Mouse (Mus musculus): ENCODE results near the gene Ptges2. TPM values are rescaled to one million over a fixed set of nuclear protein-coding genes. Genes with fewer than 3 reads are reported as not detected.

Ptges2 gene
- total and polyA plus RNA-seq, 3 experiments, result 6.8 to 13.8 (median 11.5) TPM

- TF ChIP-seq CTCF (IDR thresholded peaks at IDR 0.05; ENCODE audit: low read depth, low read length) (no peak), GATA2 (IDR thresholded peaks at IDR 0.05; ENCODE audit: borderline replicate concordance, low read depth, low read length) (no peak), TAL1 (conservative IDR thresholded peaks at IDR 0.05; ENCODE audit: low read depth, low read length) (no peak), GATA1 (IDR thresholded peaks at IDR 0.05; ENCODE audit: borderline replicate concordance, low read length) (no peak), POLR2AphosphoS5 (IDR thresholded peaks at IDR 0.05; ENCODE audit: insufficient replicate concordance, low read depth, low read length) (no peak)
- no peak for DNase-seq (ENCODE audit: low spot score)
- Histone ChIP-seq H3K27me3 (ENCODE audit: insufficient read depth, low read length) (no peaks in the 10 kb centered on the region), H3K9me3 (replicated peaks) (no peaks in the 10 kb centered on the region), H3K4me3 (ENCODE audit: low read depth, low read length) (no peak overlapping the region), H3K36me3 (replicated peaks) (peaks cover 30% of the 10 kb centered on the region), H3K4me1 (ENCODE audit: insufficient read depth, low read depth, low read length) (peaks cover 31% of the 10 kb centered on the region)
- ATAC-seq (ENCODE audit: extremely low read depth, insufficient number of reproducible peaks, low FRiP score, poor library complexity, severe bottlenecking), result no peak
Observed at GRCm38 (mm10) chr2:32429215-32429891, 33.7 kb downstream of the Ptges2 start.

- Histone ChIP-seq H3K9me3 (replicated peaks) (no peaks in the 10 kb centered on the region), H3K4me3 (ENCODE audit: low read depth, low read length) (no peak overlapping the region), H3K36me3 (replicated peaks) (peaks cover 29% of the 10 kb centered on the region), H3K27me3 (ENCODE audit: insufficient read depth, low read length) (no peaks in the 10 kb centered on the region), H3K4me1 (ENCODE audit: insufficient read depth, low read depth, low read length) (peaks cover 25% of the 10 kb centered on the region)
- TF ChIP-seq GATA1 (IDR thresholded peaks at IDR 0.05; ENCODE audit: borderline replicate concordance, low read length), result no peak
- TF ChIP-seq CTCF (IDR thresholded peaks at IDR 0.05; ENCODE audit: low read depth, low read length), result no peak
- no peak for TF ChIP-seq GATA2 (IDR thresholded peaks at IDR 0.05; ENCODE audit: borderline replicate concordance, low read depth, low read length)
- no peak for TF ChIP-seq TAL1 (conservative IDR thresholded peaks at IDR 0.05; ENCODE audit: low read depth, low read length)
- no peak for TF ChIP-seq POLR2AphosphoS5 (IDR thresholded peaks at IDR 0.05; ENCODE audit: insufficient replicate concordance, low read depth, low read length)
- DNase-seq (ENCODE audit: low spot score), result no peak
- no peak for ATAC-seq (ENCODE audit: extremely low read depth, insufficient number of reproducible peaks, low FRiP score, poor library complexity, severe bottlenecking)
Observed at GRCm38 (mm10) chr2:32430701-32431676, 35.3 kb downstream of the Ptges2 start.

- H3K9me3 ChIP-seq (replicated peaks), result no peaks in the 10 kb centered on the region
- no peak for DNase-seq (ENCODE audit: low spot score)
- no peaks in the 10 kb centered on the region; the same call in 1 of the 2 replicates for H3K4me1 ChIP-seq (ENCODE audit: insufficient read depth, low read depth, low read length)
- peaks cover 44% of the 10 kb centered on the region for H3K36me3 ChIP-seq (replicated peaks)
- no peak for TF ChIP-seq CTCF (IDR thresholded peaks at IDR 0.05; ENCODE audit: low read depth, low read length)
- no peak for TF ChIP-seq GATA2 (IDR thresholded peaks at IDR 0.05; ENCODE audit: borderline replicate concordance, low read depth, low read length)
- no peak for TF ChIP-seq GATA1 (IDR thresholded peaks at IDR 0.05; ENCODE audit: borderline replicate concordance, low read length)
- no peak for TF ChIP-seq TAL1 (conservative IDR thresholded peaks at IDR 0.05; ENCODE audit: low read depth, low read length)
- TF ChIP-seq POLR2AphosphoS5 (IDR thresholded peaks at IDR 0.05; ENCODE audit: insufficient replicate concordance, low read depth, low read length), result no peak
- H3K4me3 ChIP-seq (ENCODE audit: low read depth, low read length), result no peak overlapping the region
- ATAC-seq (ENCODE audit: extremely low read depth, insufficient number of reproducible peaks, low FRiP score, poor library complexity, severe bottlenecking), result no peak
- no peaks in the 10 kb centered on the region for H3K27me3 ChIP-seq (ENCODE audit: insufficient read depth, low read length)
Observed at GRCm38 (mm10) chr2:32436686-32437372, 41.1 kb downstream of the Ptges2 start.

- no peaks in the 10 kb centered on the region; the same call in 1 of the 2 replicates for H3K4me1 ChIP-seq (ENCODE audit: insufficient read depth, low read depth, low read length)
- no peaks in the 10 kb centered on the region for H3K27me3 ChIP-seq (ENCODE audit: insufficient read depth, low read length)
- H3K4me3 ChIP-seq (ENCODE audit: low read depth, low read length), result no peak overlapping the region
- no peaks in the 10 kb centered on the region for H3K9me3 ChIP-seq (replicated peaks)
- DNase-seq (ENCODE audit: low spot score) (no peak), ATAC-seq (ENCODE audit: extremely low read depth, insufficient number of reproducible peaks, low FRiP score, poor library complexity, severe bottlenecking) (no peak)
- TF ChIP-seq GATA2 (IDR thresholded peaks at IDR 0.05; ENCODE audit: borderline replicate concordance, low read depth, low read length) (no peak), TAL1 (conservative IDR thresholded peaks at IDR 0.05; ENCODE audit: low read depth, low read length) (no peak), CTCF (IDR thresholded peaks at IDR 0.05; ENCODE audit: low read depth, low read length) (no peak), GATA1 (IDR thresholded peaks at IDR 0.05; ENCODE audit: borderline replicate concordance, low read length) (no peak), POLR2AphosphoS5 (IDR thresholded peaks at IDR 0.05; ENCODE audit: insufficient replicate concordance, low read depth, low read length) (no peak)
- peaks cover 45% of the 10 kb centered on the region for H3K36me3 ChIP-seq (replicated peaks)
Observed at GRCm38 (mm10) chr2:32437612-32438166, 42.0 kb downstream of the Ptges2 start.

- H3K4me1 ChIP-seq (ENCODE audit: insufficient read depth, low read depth, low read length), result peaks cover 3% of the 10 kb centered on the region; the same call in 1 of the 2 replicates
- ATAC-seq (ENCODE audit: extremely low read depth, insufficient number of reproducible peaks, low FRiP score, poor library complexity, severe bottlenecking), result no peak
Observed at GRCm38 (mm10) chr2:32438733-32439132, 43.0 kb downstream of the Ptges2 start.

More at GRCm38 (mm10) chr2:32438733-32439132, 43.0 kb downstream of the Ptges2 start:
- no peak for TF ChIP-seq GATA1 (IDR thresholded peaks at IDR 0.05; ENCODE audit: borderline replicate concordance, low read length)
- no peak for TF ChIP-seq GATA2 (IDR thresholded peaks at IDR 0.05; ENCODE audit: borderline replicate concordance, low read depth, low read length)
- TF ChIP-seq POLR2AphosphoS5 (IDR thresholded peaks at IDR 0.05; ENCODE audit: insufficient replicate concordance, low read depth, low read length), result no peak
- TF ChIP-seq CTCF (IDR thresholded peaks at IDR 0.05; ENCODE audit: low read depth, low read length), result no peak
- no peak for TF ChIP-seq TAL1 (conservative IDR thresholded peaks at IDR 0.05; ENCODE audit: low read depth, low read length)
- H3K9me3 ChIP-seq (replicated peaks), result no peaks in the 10 kb centered on the region
- no peak for DNase-seq (ENCODE audit: low spot score)
- no peaks in the 10 kb centered on the region for H3K27me3 ChIP-seq (ENCODE audit: insufficient read depth, low read length)
- H3K36me3 ChIP-seq (replicated peaks), result peaks cover 49% of the 10 kb centered on the region
- H3K4me3 ChIP-seq (ENCODE audit: low read depth, low read length), result no peak overlapping the region
